Mouse (Mus musculus): Measurements from ENCODE around the gene Tnfrsf13c. TPM values are rescaled to one million over a fixed set of nuclear protein-coding genes. Genes with fewer than 3 reads are reported as not detected.
A peak's percentile ranks its signal among the peaks of the same experiment; 100 is the strongest.

Gene Tnfrsf13c
- total RNA-seq, 2 experiments from 2014 or later: 0.28 to 0.30 TPM

DNA sequence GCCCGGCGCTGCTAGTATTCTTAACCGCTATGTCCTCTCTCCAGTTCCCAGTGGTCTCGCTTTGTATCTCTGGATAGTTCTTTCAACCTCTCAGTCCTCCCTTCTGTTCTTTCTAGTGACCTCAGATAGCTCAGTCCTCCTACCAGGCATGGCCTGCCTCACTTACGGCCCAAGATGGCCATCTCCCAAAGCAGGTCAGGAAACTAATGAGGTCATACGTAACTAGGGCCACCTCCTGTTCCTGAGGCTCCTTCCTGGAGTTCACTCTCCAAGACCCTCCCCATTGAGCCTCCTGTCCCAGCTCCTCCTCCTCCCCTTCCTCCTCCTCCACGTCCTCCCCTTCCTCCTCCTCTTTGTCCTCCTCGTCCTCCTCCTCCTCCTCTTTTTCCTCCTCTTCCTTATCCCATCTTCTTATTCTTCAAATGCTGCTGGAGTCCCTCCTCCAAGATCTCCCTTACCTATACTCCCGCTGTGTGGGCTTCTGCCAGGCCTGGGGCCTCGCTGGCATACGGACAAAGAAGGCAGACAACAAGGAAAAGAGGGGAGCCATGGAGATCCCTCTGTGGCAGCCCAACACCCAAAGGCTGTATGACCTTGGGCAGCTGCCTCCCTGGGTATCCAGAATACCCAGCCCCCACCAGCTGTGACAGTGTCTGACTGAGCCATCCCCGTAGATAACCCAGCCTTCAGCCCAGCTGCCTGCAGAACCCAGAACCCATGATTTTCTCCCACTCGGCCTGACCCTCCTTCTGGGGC, 14.7 kb downstream of the Tnfrsf13c start:
- DNase-seq: no peak
- intact Hi-C loops (cut with DNase I): no loop called here

GRCm38 (mm10) chr15:82208307-82208706, 15.9 kb downstream of the Tnfrsf13c start:
- DNase-seq: no peak
- intact Hi-C loops (cut with DNase I): no loop called here

DNA sequence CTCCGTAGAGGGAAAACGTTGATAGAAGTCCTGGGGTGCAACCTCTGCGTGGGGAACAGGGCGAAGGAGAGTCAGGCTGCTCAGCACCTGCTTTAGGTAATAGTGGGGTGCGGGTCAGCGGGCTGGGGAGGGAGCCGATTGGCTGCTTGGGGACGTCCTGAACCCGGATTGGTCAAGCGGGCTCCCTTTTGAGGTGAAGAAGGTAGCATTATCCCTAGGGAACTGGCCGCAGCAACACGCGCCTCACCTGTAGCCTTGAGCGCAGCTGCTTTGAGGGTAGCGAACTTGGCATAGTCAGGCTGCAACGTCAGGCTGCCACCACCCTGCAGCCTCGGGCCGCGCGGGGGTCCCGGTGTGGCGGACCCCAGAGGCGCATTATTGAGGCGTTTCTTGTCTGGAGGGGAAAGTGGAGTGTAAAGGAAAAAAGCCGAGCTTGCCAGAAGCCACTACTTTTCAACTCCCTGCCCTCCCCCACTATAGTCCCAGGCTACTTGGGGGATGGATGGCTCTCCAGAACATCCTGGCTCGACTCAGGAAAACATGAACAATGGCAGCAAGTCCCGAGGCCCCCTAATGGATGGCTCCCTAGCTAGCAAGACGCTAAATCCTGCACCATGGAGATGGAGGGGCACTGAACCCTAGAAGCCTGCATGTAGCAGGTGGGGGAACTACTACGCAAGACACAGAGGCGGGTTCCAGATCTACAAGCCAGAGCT, 16.5 kb downstream of the Tnfrsf13c start:
- intact Hi-C loops (cut with DNase I): no loop called here
- DNase-seq: no peak

- intact Hi-C loops (cut with DNase I): no loop called here
These were observed 17.1 kb downstream of the Tnfrsf13c start for GRCm38 (mm10) chr15:82207105-82207459.

GRCm38 (mm10) chr15:82206365-82207104, 17.6 kb downstream of the Tnfrsf13c start:
- peak; percentile 76 to 78 for DNase-seq
- intact Hi-C loops (cut with DNase I): no loop called here

More at GRCm38 (mm10) chr15:82207105-82207459, 17.1 kb downstream of the Tnfrsf13c start:
- no peak for DNase-seq

DNA sequence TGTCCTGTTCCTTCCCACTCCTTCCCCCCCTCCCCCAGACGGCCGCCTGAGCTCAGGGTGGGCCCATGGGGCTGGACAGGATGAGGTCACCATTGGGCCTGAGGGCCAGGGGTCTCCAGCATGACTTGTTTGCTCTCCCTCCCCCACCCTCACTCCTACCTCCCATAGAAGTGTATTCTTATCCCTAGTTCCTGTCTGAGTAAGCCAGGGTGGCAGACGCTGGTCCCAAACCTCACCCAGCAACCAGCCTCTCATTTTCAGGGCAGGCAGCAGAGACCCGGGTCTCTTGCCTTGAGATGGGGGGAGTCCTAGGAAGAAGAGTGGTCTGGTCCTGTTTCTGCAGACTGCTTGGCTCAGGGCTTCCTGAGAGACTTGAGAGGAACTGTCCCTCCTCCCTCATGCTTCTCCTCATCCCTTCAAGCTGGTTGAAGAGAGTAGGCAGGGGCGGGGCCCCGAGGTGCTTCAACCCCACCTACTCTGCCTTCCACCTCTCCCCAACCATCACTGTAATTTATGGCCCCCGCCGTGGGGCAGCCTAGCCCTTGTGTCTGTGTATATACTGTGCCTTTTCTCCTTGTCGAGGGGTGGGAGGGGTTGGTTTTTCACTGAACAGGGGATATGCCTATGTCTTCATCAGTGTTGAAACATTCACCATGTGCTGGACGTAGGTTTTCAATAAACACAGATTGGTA, 19.3 kb downstream of the Tnfrsf13c start:
- intact Hi-C loops (cut with DNase I): no loop called here
- DNase-seq: no peak

DNA sequence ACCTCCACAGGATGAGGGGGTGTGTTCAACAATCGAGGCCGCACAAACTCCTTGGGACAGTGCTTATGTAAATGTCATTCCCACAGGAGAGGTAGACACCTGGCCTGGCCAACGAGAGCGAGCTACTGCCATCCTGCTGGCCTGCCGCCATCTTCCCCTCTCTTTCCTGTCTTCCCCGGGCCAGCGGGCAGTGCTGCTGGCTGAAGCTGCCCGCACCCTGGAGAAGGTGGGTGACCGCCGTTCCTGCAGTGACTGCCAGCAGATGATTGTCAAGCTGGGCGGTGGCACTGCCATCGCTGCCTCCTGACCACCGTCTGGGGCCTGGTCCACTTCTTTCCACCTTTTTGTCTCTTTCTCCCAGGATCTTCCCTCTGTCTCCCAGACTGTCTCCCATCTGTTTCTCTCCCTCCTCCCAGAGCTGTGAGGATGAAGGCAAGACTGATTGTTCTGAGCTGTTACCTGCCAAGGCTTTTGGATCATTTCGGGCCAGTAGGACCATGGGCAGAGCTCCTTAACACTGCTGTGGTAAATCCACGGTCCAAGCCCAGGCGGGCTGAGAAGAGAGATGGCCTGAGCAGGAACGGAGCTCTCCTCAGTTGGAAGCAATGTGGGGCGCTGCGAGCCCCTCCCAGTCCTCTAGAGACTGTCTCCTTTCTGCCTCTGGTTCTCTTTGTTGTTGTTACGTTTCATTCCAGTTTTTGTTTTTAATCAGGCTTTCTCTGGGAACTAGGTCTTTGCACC, 20.4 kb downstream of the Tnfrsf13c start:
- no peak for DNase-seq
- intact Hi-C loops (cut with DNase I): no loop called here

GRCm38 (mm10) chr15:82203090-82203489, 21.1 kb downstream of the Tnfrsf13c start:
- intact Hi-C loops (cut with DNase I): no loop called here

DNA sequence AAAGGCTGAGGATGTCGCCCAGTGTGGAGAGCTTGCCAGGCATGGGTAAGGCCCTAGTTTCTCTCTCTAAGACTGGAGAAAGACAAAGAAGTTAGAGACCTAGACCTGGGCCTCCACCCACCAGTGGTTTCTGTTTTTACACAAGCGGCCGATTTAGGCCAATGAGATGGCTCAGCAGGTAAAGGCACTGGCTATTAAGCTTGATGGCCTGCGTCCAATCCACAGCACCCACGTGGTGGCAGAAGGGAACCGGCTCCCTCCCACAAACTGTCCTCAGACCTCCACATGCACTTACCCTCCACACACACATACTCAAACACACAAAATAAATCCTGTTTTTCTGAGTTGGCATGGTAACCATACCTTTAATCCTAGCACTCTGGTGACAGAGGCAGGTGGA, 22.1 kb downstream of the Tnfrsf13c start:
- intact Hi-C loops (cut with DNase I): no loop called here
- no peak for DNase-seq

More at GRCm38 (mm10) chr15:82203090-82203489, 21.1 kb downstream of the Tnfrsf13c start:
- no peak for DNase-seq

GRCm38 (mm10) chr15:82199546-82199945, 24.6 kb downstream of the Tnfrsf13c start:
- no peak for DNase-seq
- intact Hi-C loops (cut with DNase I): no loop called here

GRCm38 (mm10) chr15:82198342-82198741, 25.8 kb downstream of the Tnfrsf13c start:
- no peak for DNase-seq
- intact Hi-C loops (cut with DNase I): no loop called here

DNA sequence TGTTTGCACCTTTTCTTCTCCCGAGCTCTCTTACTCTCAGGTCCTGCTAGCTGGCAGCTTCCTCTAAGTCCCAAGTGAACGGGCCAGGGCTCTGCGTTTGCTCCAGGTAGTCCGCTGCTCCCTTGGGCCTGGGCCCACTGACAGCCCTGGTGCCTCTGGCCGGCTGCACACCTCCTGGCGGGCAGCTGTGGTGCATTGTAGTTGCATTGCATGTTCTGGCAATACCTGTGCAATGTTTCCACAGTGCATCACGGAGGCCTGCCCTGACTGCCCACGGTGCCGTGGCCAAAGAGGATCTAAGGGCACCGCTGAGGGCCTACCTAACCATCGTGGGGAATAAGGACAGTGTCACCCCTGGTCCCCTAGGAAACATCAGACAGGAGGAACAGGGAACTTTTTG, 26.2 kb downstream of the Tnfrsf13c start:
- intact Hi-C loops (cut with DNase I): no loop called here
- no peak for DNase-seq

- no peak for DNase-seq
- intact Hi-C loops (cut with DNase I): no loop called here
These were observed 26.9 kb downstream of the Tnfrsf13c start for GRCm38 (mm10) chr15:82197246-82197750.

DNA sequence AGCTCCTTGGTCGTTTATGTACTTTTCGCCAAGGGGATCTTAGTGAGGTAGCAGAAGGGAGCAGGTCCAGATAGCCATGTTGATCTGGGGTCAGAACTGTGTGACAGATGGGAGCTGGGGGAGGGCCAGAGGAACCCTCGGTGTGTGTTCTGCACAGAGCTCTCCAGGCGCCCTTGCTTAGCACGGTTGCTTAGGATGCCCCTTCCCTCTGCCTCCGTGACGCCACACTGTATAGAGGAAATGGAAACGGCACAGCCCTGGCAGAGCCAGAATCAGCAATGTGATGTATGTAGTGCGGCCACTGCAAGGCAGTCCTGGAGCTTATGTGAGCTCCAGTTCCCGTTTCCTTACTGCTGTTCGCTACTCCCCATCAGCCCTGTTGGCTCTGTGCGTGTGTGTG, 27.9 kb downstream of the Tnfrsf13c start:
- intact Hi-C loops (cut with DNase I): no loop called here
- DNase-seq: no peak

DNA sequence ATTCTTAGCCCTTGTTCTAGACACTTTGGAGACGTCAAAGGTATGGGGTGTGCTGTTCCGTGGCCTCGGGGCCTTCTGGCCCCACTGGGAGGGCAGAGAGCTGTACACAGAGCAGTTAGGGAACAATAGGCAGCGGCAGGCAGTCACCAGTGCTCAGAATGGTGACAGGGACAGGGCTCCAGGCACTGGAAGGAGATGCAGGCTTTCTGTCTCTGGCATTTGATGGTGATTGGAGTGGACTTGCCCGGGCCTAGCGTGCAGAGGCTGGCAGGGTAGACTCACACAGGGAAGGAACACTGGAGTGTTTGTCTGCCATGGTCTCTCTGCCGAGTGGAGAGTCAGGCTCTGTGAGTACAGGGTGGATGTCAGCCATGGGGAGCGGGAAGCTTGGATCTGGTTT, 31.6 kb downstream of the Tnfrsf13c start:
- DNase-seq: no peak
- intact Hi-C loops (cut with DNase I): no loop called here

GRCm38 (mm10) chr15:82188481-82189240, 35.5 kb downstream of the Tnfrsf13c start:
- DNase-seq: peak; percentile 37 to 49
- intact Hi-C loops (cut with DNase I): no loop called here

DNA sequence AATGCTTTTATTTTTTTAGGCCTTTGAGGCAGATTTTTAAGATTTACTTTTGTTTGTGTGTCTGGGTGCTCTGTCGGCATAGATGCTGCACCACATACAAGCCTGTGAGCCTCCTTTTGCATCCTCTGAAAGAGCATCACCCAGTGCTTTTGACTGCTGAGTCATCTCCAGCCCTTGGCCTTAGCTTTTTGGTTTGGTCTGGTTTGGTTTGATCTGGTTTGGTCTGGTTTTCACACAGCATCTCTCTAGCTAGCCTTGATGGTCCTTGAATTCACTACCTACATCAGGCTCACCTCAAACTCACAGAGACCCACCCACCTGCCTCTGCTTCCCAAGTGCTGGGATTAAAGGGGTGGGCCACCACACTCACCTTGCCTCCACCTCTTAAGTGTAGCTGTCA, 36.2 kb downstream of the Tnfrsf13c start:
- intact Hi-C loops (cut with DNase I): no loop called here
- DNase-seq: no peak

DNA sequence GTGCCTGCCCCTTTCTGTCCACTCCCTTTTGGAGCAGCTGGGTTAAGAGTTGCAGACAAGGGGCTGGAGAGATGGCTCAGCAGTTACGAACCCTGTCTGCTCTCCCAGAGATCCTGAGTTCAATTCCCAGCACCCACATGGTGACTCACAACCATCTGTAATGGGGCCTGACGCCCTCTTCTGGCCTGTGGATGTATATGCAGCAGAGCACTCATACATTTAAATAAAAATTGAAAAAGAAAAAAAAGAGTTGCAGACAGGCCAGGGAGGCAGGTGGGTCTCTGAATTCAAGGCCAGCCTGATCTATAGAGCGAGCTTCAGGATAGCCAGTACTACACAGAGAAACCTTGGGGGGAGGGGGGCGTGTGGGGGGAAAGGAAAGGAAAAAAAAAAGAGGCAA, 36.8 kb downstream of the Tnfrsf13c start:
- intact Hi-C loops (cut with DNase I): no loop called here
- DNase-seq: no peak

DNA sequence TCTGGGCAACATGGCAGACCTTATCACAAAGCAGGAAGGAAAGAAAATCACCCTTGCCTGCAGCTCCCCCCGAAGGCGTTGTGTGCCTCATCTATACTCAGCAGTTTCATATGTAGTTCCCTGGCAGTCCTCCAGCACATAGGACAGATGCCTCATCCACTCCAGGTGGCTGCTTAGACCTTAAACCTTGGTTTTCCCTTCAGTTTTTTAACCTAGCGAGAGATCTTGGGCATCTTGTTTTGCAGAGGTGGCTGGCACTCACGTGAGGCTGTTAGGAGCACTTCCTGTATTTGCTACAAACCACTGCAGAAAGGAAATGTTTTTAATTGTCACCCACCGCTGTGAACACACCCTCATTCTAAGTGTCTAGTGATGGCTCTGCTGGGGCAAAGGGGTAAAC, 37.2 kb downstream of the Tnfrsf13c start:
- no peak for DNase-seq
- intact Hi-C loops (cut with DNase I): no loop called here
